Mouse (Mus musculus) erythroid progenitor cell, adult 5-6 weeks (primary cell): ENCODE measurements around the gene Rapgefl1. TPM values are rescaled to one million over a fixed set of nuclear protein-coding genes. Genes with fewer than 3 reads are reported as not detected.

ENCODE experiments used
- ATAC-seq: replicated peaks from 2 replicates; pipeline ENCODE4 v1.8.0; 2016; ENCODE audit warnings: moderate number of reproducible peaks, mild to moderate bottlenecking, moderate TSS enrichment, inconsistent platforms; ENCODE audit not compliant: poor library complexity, low FRiP score, severe bottlenecking
- total RNA-seq, 2 experiments: library from RNA; stranded (forward) in 1 of 2; stranded (reverse) in 1 of 2; fragments of 150-400 nt in 1 of 2; fragments of 186-747, 209-891 nt in 1 of 2; gene quantifications; 2 replicates each; pipeline versions ENCODE4 v1.2.3 to v1.2.4; 2015 to 2017; ENCODE audit warnings: low replicate concordance in 2 of 2

The Rapgefl1 gene
- total RNA-seq, 2 experiments from 2014 or later = 6.7 TPM; not detected in 1

GRCm38 (mm10) chr11:98809457-98810290, 26.9 kb upstream of the Rapgefl1 start:
- peak; percentile 97 for ATAC-seq

GRCm38 (mm10) chr11:98810686-98811085, 25.9 kb upstream of the Rapgefl1 start:
- no peak for ATAC-seq

GRCm38 (mm10) chr11:98816706-98817239, 19.8 kb upstream of the Rapgefl1 start:
- ATAC-seq = no peak

GRCm38 (mm10) chr11:98820968-98821367, 15.6 kb upstream of the Rapgefl1 start:
- no peak for ATAC-seq

GRCm38 (mm10) chr11:98826071-98826470, 10.5 kb upstream of the Rapgefl1 start:
- ATAC-seq = peak; percentile 58

GRCm38 (mm10) chr11:98827877-98828276, 8.7 kb upstream of the Rapgefl1 start:
- ATAC-seq = no peak

GRCm38 (mm10) chr11:98829091-98829775, 7.4 kb upstream of the Rapgefl1 start:
- no peak for ATAC-seq

GRCm38 (mm10) chr11:98829875-98830274, 6.7 kb upstream of the Rapgefl1 start:
- no peak for ATAC-seq

- ATAC-seq = no peak
Measured at GRCm38 (mm10) chr11:98835296-98835695, 1.3 kb upstream of the Rapgefl1 start.

GRCm38 (mm10) chr11:98835725-98836124, 860 bp upstream of the Rapgefl1 start:
- no peak for ATAC-seq

- ATAC-seq = 0 out of 2 replicates have a peak, but pooled peaks have one; percentile 13
Measured at GRCm38 (mm10) chr11:98836128-98836527, 457 bp upstream of the Rapgefl1 start.

- no peak for ATAC-seq
Measured at GRCm38 (mm10) chr11:98837231-98837704, 683 bp downstream of the Rapgefl1 start.

- ATAC-seq = no peak
Measured at GRCm38 (mm10) chr11:98837917-98838316, 1.3 kb downstream of the Rapgefl1 start.

GRCm38 (mm10) chr11:98838512-98838911, 1.9 kb downstream of the Rapgefl1 start:
- ATAC-seq = no peak

GRCm38 (mm10) chr11:98839402-98839801, 2.8 kb downstream of the Rapgefl1 start:
- no peak for ATAC-seq

GRCm38 (mm10) chr11:98839897-98840296, 3.3 kb downstream of the Rapgefl1 start:
- ATAC-seq = no peak

- no peak for ATAC-seq
Measured at GRCm38 (mm10) chr11:98846016-98846415, 9.4 kb downstream of the Rapgefl1 start.

- no peak for ATAC-seq
Measured at GRCm38 (mm10) chr11:98846865-98847604, 10.4 kb downstream of the Rapgefl1 start.

GRCm38 (mm10) chr11:98849196-98849894, 12.8 kb downstream of the Rapgefl1 start:
- no peak for ATAC-seq
